Mouse (Mus musculus) B cell, adult 62 days (primary cell): ENCODE results near the gene Nhlrc1. TPM values are rescaled to one million over a fixed set of nuclear protein-coding genes. Genes with fewer than 3 reads are reported as not detected.

Source experiments
- total RNA-seq: library from RNA; stranded (reverse); gene quantifications from 4 replicates; pipeline ENCODE4 v1.2.4, GENCODE M21; 2023

Gene Nhlrc1
- 0.25 TPM in 1 of 4 replicates, not detected in the others for total RNA-seq

GRCm38 (mm10) chr13:47014334-47015194, at the start of gene Nhlrc1:
TSS of gene Nhlrc1 (minus strand) at chr13:47014850.

GRCm38 (mm10) chr13:47044617-47044947, 29.9 kb upstream of the Nhlrc1 start, which contains the start of gene Tpmt:
TSS of gene Tpmt (minus strand) at chr13:47044737.

GRCm38 (mm10) chr13:47043030-47043680, 28.5 kb upstream of the Nhlrc1 start, which contains the start of gene Kdm1b:
TSS of gene Kdm1b (plus strand) at chr13:47043499.

Other genes starting within 250 kb of the Nhlrc1 start
- gene Kif13a, start 85.0 kb downstream of the Nhlrc1 start, total RNA-seq = 8.1 to 12.6 TPM (median 10.4 TPM) in 4 replicates
- 17.3 to 23.9 TPM (median 20.2 TPM) in 4 replicates for gene Kdm1b, start 28.6 kb upstream of the Nhlrc1 start, total RNA-seq
- 0.98 to 3.5 TPM (median 1.1 TPM) in 3 of 4 replicates, not detected in the other for gene Tpmt, start 29.9 kb upstream of the Nhlrc1 start, total RNA-seq
- gene Dek, start 91.4 kb upstream of the Nhlrc1 start, total RNA-seq = 135 to 145 TPM (median 141 TPM) in 4 replicates
- gene Rnf144b, start 107.8 kb upstream of the Nhlrc1 start, total RNA-seq = 0.75 to 1.7 TPM (median 0.91 TPM) in 4 replicates